Mouse (Mus musculus): ENCODE measurements around the gene Gm17577. TPM values are rescaled to one million over a fixed set of nuclear protein-coding genes. Genes with fewer than 3 reads are reported as not detected.
"Not testable (repeated sequence)": the region's sequence is repeated elsewhere in the genome, so short reads cannot be mapped to it uniquely, and the experiment has no call there.

Gm17577 gene
- total RNA-seq (2021), result not detected

- intact Hi-C loops (cut with DNase I); DNase-seq (ENCODE audit: low spot score): not testable (repeated sequence)
These were observed at the start of gene Gm17577 for GRCm38 (mm10) chrX:123246807-123247206. Gm17577 (minus strand) TSS chrX:123246907.

DNA sequence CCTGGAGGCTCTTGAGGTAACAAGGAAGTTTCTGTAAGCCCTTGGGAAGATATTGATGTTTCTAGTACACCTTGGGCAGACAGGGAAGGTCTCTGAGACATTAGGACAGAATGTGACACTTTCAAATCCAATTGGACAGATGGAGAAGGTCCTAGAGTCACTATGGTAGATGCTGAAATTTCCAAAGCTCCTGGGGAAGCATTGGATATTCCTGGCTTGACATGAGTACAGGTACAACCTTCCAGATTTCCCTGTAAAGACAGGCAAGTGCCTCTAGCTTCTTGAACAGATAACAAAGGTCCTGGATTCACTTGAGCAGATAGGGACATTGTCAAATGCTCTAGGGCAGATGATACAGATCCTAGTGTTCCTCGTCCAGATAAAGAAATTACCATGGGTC is 24.3 kb downstream of the Gm17577 start, which contains the start of gene Srsx:
Srsx (minus strand) TSS at position 101 of the 400 bp plus-strand sequence.
- intact Hi-C loops (cut with DNase I); DNase-seq (ENCODE audit: low spot score): not testable (repeated sequence)

Other genes with a start within 250 kb of the Gm17577 start
- not detected for gene Gm17521, start 217.2 kb downstream of the Gm17577 start, total RNA-seq (2021)
- 1 to 10 TPM; 2.3 to 3.7 TPM for gene Cldn34c1, start 143.4 kb downstream of the Gm17577 start, total RNA-seq (2021)
- not detected for gene Srsx, start 24.4 kb downstream of the Gm17577 start, total RNA-seq (2021)